Mouse (Mus musculus): ENCODE results near the gene Fbrsl1. TPM values are rescaled to one million over a fixed set of nuclear protein-coding genes. Genes with fewer than 3 reads are reported as not detected.

Gene Fbrsl1
- total RNA-seq, 1 experiment: 44.4 TPM

GRCm38 (mm10) chr5:110486674-110487334 lies 38.5 kb upstream of the Fbrsl1 start:
- Histone ChIP-seq H3K36me3 (ENCODE audit: control insufficient read depth, insufficient read depth, low read length, poor library complexity, severe bottlenecking) (no peaks in the 10 kb centered on the region), H3K4me3 (ENCODE audit: insufficient read depth in 1 of 2, low read depth in 1 of 2, low read length in 2 of 2, poor library complexity in 1 of 2, severe bottlenecking in 1 of 2) (no peak overlapping the region), H3K4me1 (ENCODE audit: control insufficient read depth in 2 of 2, insufficient read depth in 2 of 2, low read length in 2 of 2, poor library complexity in 1 of 2) (peaks cover 6 to 27% of the 10 kb centered on the region in 2 experiments; a peak in 3 of 4 replicates), H3K9ac (ENCODE audit: insufficient read depth, low read depth, low read length, poor library complexity, severe bottlenecking) (no peak overlapping the region), H3K9me3 (ENCODE audit: control insufficient read depth, insufficient read depth, low read depth, low read length) (no peaks in the 10 kb centered on the region), H3K27ac (ENCODE audit: insufficient read depth, low read depth, low read length, poor library complexity, severe bottlenecking) (no peak overlapping the region)
- TF ChIP-seq ZNF384 (IDR thresholded peaks at IDR 0.05; ENCODE audit: low read depth, low read length): no peak
- TF ChIP-seq MAFK (IDR thresholded peaks at IDR 0.05; ENCODE audit: insufficient read depth, low read depth, low read length): no peak
- no peak for TF ChIP-seq ZC3H11A (IDR thresholded peaks at IDR 0.05; ENCODE audit: borderline replicate concordance, low read depth, low read length)
- no peak for TF ChIP-seq HCFC1 (IDR thresholded peaks at IDR 0.05; ENCODE audit: borderline replicate concordance, insufficient read depth, low read length)
- no peak for TF ChIP-seq CHD2 (IDR thresholded peaks at IDR 0.05; ENCODE audit: low read depth, low read length)
- in situ Hi-C loops (cut with MboI; ENCODE audit: low sequenced_read_pairs in 2 of 2, unreplicated experiment in 2 of 2): no loop called here
- DNase-seq (ENCODE audit: low read depth, low spot score): no peak

GRCm38 (mm10) chr5:110484711-110485110 lies 36.4 kb upstream of the Fbrsl1 start:
- in situ Hi-C loops (cut with MboI; ENCODE audit: low sequenced_read_pairs in 2 of 2, unreplicated experiment in 2 of 2): no loop called here
- Histone ChIP-seq H3K36me3 (ENCODE audit: control insufficient read depth, insufficient read depth, low read length, poor library complexity, severe bottlenecking) (no peaks in the 10 kb centered on the region), H3K4me1 (ENCODE audit: control insufficient read depth in 2 of 2, insufficient read depth in 2 of 2, low read length in 2 of 2, poor library complexity in 1 of 2) (peaks cover 6 to 29% of the 10 kb centered on the region in 2 experiments; a peak in 3 of 4 replicates), H3K9ac (ENCODE audit: insufficient read depth, low read depth, low read length, poor library complexity, severe bottlenecking) (no peak overlapping the region), H3K9me3 (ENCODE audit: control insufficient read depth, insufficient read depth, low read depth, low read length) (no peaks in the 10 kb centered on the region), H3K4me3 (ENCODE audit: insufficient read depth in 1 of 2, low read depth in 1 of 2, low read length in 2 of 2, poor library complexity in 1 of 2, severe bottlenecking in 1 of 2) (no peak overlapping the region), H3K27ac (ENCODE audit: insufficient read depth, low read depth, low read length, poor library complexity, severe bottlenecking) (no peak overlapping the region)
- DNase-seq (ENCODE audit: low read depth, low spot score): no peak
- TF ChIP-seq MAFK (IDR thresholded peaks at IDR 0.05; ENCODE audit: insufficient read depth, low read depth, low read length) (no peak), CHD2 (IDR thresholded peaks at IDR 0.05; ENCODE audit: low read depth, low read length) (no peak), HCFC1 (IDR thresholded peaks at IDR 0.05; ENCODE audit: borderline replicate concordance, insufficient read depth, low read length) (no peak), ZC3H11A (IDR thresholded peaks at IDR 0.05; ENCODE audit: borderline replicate concordance, low read depth, low read length) (no peak), ZNF384 (IDR thresholded peaks at IDR 0.05; ENCODE audit: low read depth, low read length) (no peak)

GRCm38 (mm10) chr5:110479228-110479627 lies 30.9 kb upstream of the Fbrsl1 start:
- Histone ChIP-seq H3K4me1 (ENCODE audit: control insufficient read depth in 2 of 2, insufficient read depth in 2 of 2, low read length in 2 of 2, poor library complexity in 1 of 2) (peaks cover 2 to 5% of the 10 kb centered on the region in 2 experiments; a peak in 1 of 4 replicates), H3K4me3 (ENCODE audit: insufficient read depth in 1 of 2, low read depth in 1 of 2, low read length in 2 of 2, poor library complexity in 1 of 2, severe bottlenecking in 1 of 2) (no peak overlapping the region), H3K9ac (ENCODE audit: insufficient read depth, low read depth, low read length, poor library complexity, severe bottlenecking) (no peak overlapping the region), H3K27ac (ENCODE audit: insufficient read depth, low read depth, low read length, poor library complexity, severe bottlenecking) (no peak overlapping the region), H3K9me3 (ENCODE audit: control insufficient read depth, insufficient read depth, low read depth, low read length) (no peaks in the 10 kb centered on the region), H3K36me3 (ENCODE audit: control insufficient read depth, insufficient read depth, low read length, poor library complexity, severe bottlenecking) (peaks cover 4% of the 10 kb centered on the region; the same call in 1 of the 2 replicates)
- no peak for TF ChIP-seq CHD2 (IDR thresholded peaks at IDR 0.05; ENCODE audit: low read depth, low read length)
- TF ChIP-seq ZC3H11A (IDR thresholded peaks at IDR 0.05; ENCODE audit: borderline replicate concordance, low read depth, low read length): no peak
- in situ Hi-C loops (cut with MboI; ENCODE audit: low sequenced_read_pairs in 2 of 2, unreplicated experiment in 2 of 2): no loop called here
- DNase-seq (ENCODE audit: low read depth, low spot score): no peak

DNA sequence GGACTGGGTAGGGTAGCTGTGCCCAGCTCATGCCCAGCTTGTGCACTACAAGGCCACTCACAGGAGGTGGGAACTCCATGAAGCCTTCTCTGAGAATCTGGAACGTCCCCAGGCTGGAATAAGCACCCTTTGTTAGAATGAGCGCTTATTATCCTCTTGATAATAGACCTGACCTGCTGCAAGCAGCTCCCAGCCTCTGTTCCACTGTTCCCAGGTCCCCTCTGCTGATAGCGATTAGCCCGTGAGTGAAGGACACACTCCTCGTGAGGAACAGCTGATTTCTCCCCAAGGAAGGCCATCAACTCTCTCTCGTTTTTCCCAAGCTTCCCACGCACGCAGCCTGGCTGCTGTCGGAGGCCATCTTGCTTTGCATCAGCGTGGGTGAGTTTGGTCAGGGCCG lies 25.9 kb upstream of the Fbrsl1 start:
- Histone ChIP-seq H3K9ac (ENCODE audit: insufficient read depth, low read depth, low read length, poor library complexity, severe bottlenecking) (no peak overlapping the region), H3K4me3 (ENCODE audit: insufficient read depth in 1 of 2, low read depth in 1 of 2, low read length in 2 of 2, poor library complexity in 1 of 2, severe bottlenecking in 1 of 2) (no peak overlapping the region), H3K9me3 (ENCODE audit: control insufficient read depth, insufficient read depth, low read depth, low read length) (no peaks in the 10 kb centered on the region), H3K36me3 (ENCODE audit: control insufficient read depth, insufficient read depth, low read length, poor library complexity, severe bottlenecking) (peaks cover 5% of the 10 kb centered on the region; the same call in 1 of the 2 replicates), H3K4me1 (ENCODE audit: control insufficient read depth in 2 of 2, insufficient read depth in 2 of 2, low read length in 2 of 2, poor library complexity in 1 of 2) (peaks cover 19 to 21% of the 10 kb centered on the region in 2 experiments), H3K27ac (ENCODE audit: insufficient read depth, low read depth, low read length, poor library complexity, severe bottlenecking) (no peak overlapping the region)
- DNase-seq (ENCODE audit: low read depth, low spot score): no peak
- no peak for TF ChIP-seq CHD2 (IDR thresholded peaks at IDR 0.05; ENCODE audit: low read depth, low read length)
- TF ChIP-seq HCFC1 (IDR thresholded peaks at IDR 0.05; ENCODE audit: borderline replicate concordance, insufficient read depth, low read length): no peak
- TF ChIP-seq ZNF384 (IDR thresholded peaks at IDR 0.05; ENCODE audit: low read depth, low read length): no peak
- TF ChIP-seq ZC3H11A (IDR thresholded peaks at IDR 0.05; ENCODE audit: borderline replicate concordance, low read depth, low read length): no peak
- TF ChIP-seq MAFK (IDR thresholded peaks at IDR 0.05; ENCODE audit: insufficient read depth, low read depth, low read length): no peak
- in situ Hi-C loops (cut with MboI; ENCODE audit: low sequenced_read_pairs in 2 of 2, unreplicated experiment in 2 of 2): no loop called here
